Mouse (Mus musculus) C2C12 (cell line): ENCODE measurements around the gene Haspin. TPM values are rescaled to one million over a fixed set of nuclear protein-coding genes. Genes with fewer than 3 reads are reported as not detected.

Source experiments
- H3K27me3 ChIP-seq: one replicate; pipeline ENCODE4 v1.6.1; 2011; ENCODE audit not compliant: control insufficient read depth, insufficient read depth, insufficient read length
- H3K36me3 ChIP-seq: one replicate; pipeline ENCODE4 v1.6.1; 2011; ENCODE audit not compliant: control insufficient read depth, insufficient read depth
- H3K4me3 ChIP-seq: one replicate; pipeline ENCODE4 v1.5.1; 2011; ENCODE audit warnings: mild to moderate bottlenecking, control low read depth; ENCODE audit not compliant: poor library complexity, insufficient read depth, severe bottlenecking
- H3K79me2 ChIP-seq: one replicate; pipeline ENCODE4 v1.6.1; 2011; ENCODE audit not compliant: control insufficient read depth, insufficient read depth
- H3K79me3 ChIP-seq: one replicate; pipeline ENCODE4 v1.6.1; 2011; ENCODE audit warnings: low read depth, control low read depth
- H3ac ChIP-seq: one replicate; pipeline ENCODE3; 2011; ENCODE audit warnings: low read depth; ENCODE audit not compliant: control insufficient read depth, insufficient read length
- CEBPB ChIP-seq: IDR thresholded peaks from one replicate; pipeline ENCODE4 v1.6.1; 2011; ENCODE audit warnings: low read depth, mild to moderate bottlenecking, control low read depth, moderate library complexity
- CTCF ChIP-seq: IDR thresholded peaks from one replicate; pipeline ENCODE4 v1.5.1; 2011; ENCODE audit not compliant: control insufficient read depth, insufficient read depth, insufficient read length
- FOSL1 ChIP-seq: IDR thresholded peaks from one replicate; pipeline ENCODE4 v1.8.0; 2011; ENCODE audit warnings: mild to moderate bottlenecking, low read length; ENCODE audit not compliant: poor library complexity, insufficient read depth, severe bottlenecking
- MAX ChIP-seq: IDR thresholded peaks from one replicate; pipeline ENCODE4 v1.6.1; 2011; ENCODE audit warnings: mild to moderate bottlenecking, control low read depth
- MYOD1 ChIP-seq: IDR thresholded peaks from one replicate; pipeline ENCODE4 v1.6.1; 2011; ENCODE audit warnings: low read depth; ENCODE audit not compliant: control insufficient read depth, insufficient read length
- MYOG ChIP-seq: IDR thresholded peaks from one replicate; pipeline ENCODE4 v1.6.1; 2011; ENCODE audit not compliant: control insufficient read depth, insufficient read length; ENCODE audit errors: extremely low read depth
- USF1 ChIP-seq: IDR thresholded peaks from one replicate; pipeline ENCODE4 v1.6.1; 2011; ENCODE audit warnings: low read depth, mild to moderate bottlenecking, control low read depth, moderate library complexity
- polyA plus RNA-seq: library from polyadenylated mRNA; unstranded; fragments of >200 nt; fragmentation: generic; extraction: Trizol; gene quantifications from one replicate; pipeline ENCODE4 v1.2.1, GENCODE M21; 2012; ENCODE audit warnings: missing spikeins

The Haspin gene
- polyA plus RNA-seq, 1 experiment, result 9.4 TPM

DNA sequence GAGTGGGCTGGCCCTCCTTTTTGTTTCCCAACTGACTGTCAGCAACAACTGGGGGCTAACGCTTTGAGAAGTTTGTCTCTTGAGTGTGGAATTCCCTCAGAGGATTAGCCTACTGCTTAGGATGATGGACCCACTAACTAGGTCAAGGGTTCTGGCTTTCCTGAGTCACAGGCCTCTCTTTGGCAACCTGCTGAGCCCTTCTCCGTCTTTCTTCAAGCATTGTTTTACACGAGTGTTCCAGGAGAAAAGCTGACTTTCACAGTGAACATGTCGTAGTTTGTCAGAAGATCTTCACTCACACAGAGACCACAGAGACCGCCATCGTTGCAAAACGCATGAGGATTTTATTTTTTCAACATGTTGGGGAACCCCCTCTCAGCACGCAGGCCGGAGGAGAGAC lies 10.1 kb upstream of the Haspin start:
- Histone ChIP-seq H3K79me2 (no peaks in the 10 kb centered on the region), H3K27me3 (peaks cover 2% of the 10 kb centered on the region), H3K79me3 (no peaks in the 10 kb centered on the region), H3K36me3 (no peaks in the 10 kb centered on the region), H3K4me3 (no peak overlapping the region), H3ac (no peak overlapping the region)
- TF ChIP-seq MYOG, result no peak
- TF ChIP-seq MYOD1, result no peak
- TF ChIP-seq CTCF, result no peak
- no peak for TF ChIP-seq FOSL1
- TF ChIP-seq MAX, result no peak
- no peak for TF ChIP-seq CEBPB
- no peak for TF ChIP-seq USF1

DNA sequence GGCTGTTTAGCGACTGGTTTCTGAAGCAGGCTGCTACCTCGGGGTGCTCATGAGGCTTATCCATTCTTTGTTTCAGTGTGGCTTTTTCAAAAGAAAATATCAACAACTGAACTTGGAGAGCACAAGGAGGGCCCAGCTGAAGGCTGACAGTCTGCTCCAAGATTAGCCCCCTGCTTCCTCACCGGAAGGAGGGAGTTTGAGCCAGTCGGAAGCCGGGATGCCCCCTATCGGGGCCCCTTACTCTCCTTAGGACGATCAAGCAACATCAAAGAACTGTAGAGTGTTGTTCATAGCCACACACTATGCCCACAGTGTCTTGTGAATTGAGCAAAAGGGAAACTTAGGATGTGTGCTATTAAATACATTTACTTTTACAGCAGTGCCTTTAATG lies 8.9 kb upstream of the Haspin start:
- Histone ChIP-seq H3ac (no peak overlapping the region), H3K79me2 (no peaks in the 10 kb centered on the region), H3K79me3 (no peaks in the 10 kb centered on the region), H3K4me3 (no peak overlapping the region), H3K27me3 (peaks cover 3% of the 10 kb centered on the region), H3K36me3 (no peaks in the 10 kb centered on the region)
- TF ChIP-seq MYOG, result no peak
- no peak for TF ChIP-seq CTCF
- no peak for TF ChIP-seq MYOD1
- no peak for TF ChIP-seq CEBPB
- no peak for TF ChIP-seq FOSL1
- TF ChIP-seq MAX, result no peak
- no peak for TF ChIP-seq USF1

DNA sequence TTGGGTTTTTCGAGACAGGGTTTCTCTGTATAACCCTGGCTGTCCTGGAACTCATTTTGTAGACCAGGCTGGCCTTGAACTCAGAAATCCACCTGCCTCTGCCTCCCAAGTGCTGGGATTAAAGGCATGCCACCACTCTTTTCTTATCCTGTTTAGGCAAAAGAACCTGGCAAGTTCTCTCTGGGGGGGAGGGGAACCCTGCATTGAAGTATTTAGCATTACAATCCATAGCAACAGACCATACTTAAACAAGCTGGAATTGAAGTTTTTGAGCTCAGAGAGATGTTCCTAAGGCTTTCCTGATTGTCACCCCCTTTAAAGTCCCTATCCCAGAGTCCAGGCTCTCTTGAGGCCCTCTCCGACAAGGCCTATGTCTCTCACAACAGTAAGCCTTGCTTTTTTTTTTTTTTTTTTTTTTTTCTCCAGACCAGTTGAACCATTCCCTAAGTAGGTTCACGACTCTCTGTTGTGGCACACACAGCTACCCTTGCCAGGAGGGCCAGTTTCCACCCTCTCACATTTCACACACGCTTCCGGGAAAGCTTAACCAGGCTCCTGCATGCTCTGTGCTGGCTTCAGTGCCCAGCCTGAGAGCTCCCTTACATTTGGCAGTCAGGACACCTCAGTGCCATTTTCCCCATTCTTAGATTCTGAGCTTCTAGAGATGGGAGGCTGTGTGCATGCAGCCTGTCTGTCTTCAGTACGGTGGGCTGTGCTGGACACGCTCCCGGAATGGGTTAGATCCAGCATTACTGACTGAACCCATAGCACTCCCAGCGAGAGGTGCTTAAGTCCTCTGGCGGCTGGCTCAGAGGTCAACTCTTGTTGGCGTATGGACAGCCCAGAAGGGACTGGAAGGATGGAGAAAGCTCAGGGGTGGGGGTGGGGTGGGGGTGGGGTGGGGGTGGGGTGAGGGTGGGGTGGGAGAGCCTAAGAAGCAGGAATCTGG lies 8.2 kb upstream of the Haspin start:
- Histone ChIP-seq H3K36me3 (no peaks in the 10 kb centered on the region), H3K79me3 (no peaks in the 10 kb centered on the region), H3K4me3 (no peak overlapping the region), H3K27me3 (peaks cover 3% of the 10 kb centered on the region), H3K79me2 (no peaks in the 10 kb centered on the region), H3ac (no peak overlapping the region)
- no peak for TF ChIP-seq USF1

DNA sequence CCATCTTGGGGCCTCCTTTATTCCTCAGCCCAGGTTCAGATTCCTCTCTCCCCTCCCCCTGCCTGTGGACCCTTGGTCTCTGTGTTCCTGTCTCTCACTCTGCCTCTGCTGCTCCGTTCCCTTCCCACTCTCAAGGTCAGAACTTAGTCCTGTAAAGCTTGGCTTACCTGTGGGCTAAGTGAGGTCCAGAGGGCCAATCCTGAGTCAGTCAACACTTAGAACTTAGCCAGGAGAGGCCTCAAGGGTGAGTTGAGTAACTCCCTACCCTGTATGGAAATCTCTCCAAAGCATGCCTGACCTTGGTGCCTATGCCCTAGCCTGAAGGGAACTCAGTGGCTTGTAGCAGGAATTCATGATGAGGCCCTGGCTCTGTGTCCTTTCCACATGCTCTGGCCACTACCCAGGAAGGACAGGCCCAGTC lies 6.2 kb upstream of the Haspin start:
- H3K79me3 ChIP-seq, result no peaks in the 10 kb centered on the region
- peaks cover 3% of the 10 kb centered on the region for H3K27me3 ChIP-seq
- no peaks in the 10 kb centered on the region for H3K79me2 ChIP-seq
- no peak overlapping the region for H3K4me3 ChIP-seq
- no peak for TF ChIP-seq MYOD1
- no peak for TF ChIP-seq MAX
- no peak for TF ChIP-seq CEBPB
- TF ChIP-seq MYOG, result no peak
- no peak for TF ChIP-seq USF1
- no peak for TF ChIP-seq CTCF
- H3ac ChIP-seq, result no peak overlapping the region
- no peaks in the 10 kb centered on the region for H3K36me3 ChIP-seq

DNA sequence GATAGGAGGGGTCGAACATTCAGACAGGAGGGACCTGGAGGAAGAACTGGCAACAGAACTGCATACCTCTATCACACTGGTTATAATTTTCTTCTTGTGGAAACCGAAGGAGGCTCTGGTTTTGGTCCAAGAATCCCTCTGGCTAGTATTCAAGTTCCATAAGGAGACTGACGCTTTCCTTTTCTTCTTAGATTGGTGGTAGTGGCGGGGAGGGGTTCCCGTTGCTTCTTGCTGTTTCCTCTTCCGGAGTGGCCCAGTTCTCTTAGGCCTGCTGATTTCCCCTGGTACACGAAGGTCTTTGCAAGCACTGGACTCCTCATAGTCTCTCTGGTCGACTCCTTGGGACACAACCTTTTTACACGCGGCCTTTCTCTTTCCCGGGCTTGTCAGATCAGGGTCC lies 978 bp downstream of the Haspin start:
- TF ChIP-seq CEBPB (no peak), CTCF (no peak), MYOD1 (no peak), FOSL1 (no peak), USF1 (no peak), MAX (no peak), MYOG (no peak)
- Histone ChIP-seq H3ac (peak overlapping the region; percentile 98), H3K27me3 (no peaks in the 10 kb centered on the region), H3K4me3 (peak overlapping the region; percentile 92), H3K79me2 (peaks cover 61% of the 10 kb centered on the region), H3K79me3 (peaks cover 49% of the 10 kb centered on the region), H3K36me3 (peaks cover 38% of the 10 kb centered on the region)

DNA sequence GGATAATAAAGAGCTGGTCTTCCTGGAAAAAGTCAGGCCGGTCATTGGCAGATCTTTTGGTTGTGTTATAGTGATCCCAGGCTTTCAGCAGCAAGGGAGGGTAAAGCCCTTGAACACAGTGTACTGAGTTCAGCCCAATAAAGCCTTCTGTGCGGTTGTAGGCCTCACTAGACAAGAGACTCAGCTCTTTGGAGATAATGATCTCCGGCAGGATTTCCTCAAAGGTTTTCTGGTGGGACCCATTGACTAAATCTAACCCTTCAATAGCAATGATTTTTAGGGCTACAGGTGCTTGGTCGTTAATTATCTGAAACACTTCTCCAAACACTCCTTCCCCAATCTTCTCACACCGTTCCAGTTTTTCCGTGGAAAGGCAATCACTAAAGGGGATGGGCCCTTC lies 1.5 kb downstream of the Haspin start:
- peaks cover 64% of the 10 kb centered on the region for H3K79me2 ChIP-seq
- no peaks in the 10 kb centered on the region for H3K27me3 ChIP-seq
- H3ac ChIP-seq, result no peak overlapping the region
- H3K79me3 ChIP-seq, result peaks cover 51% of the 10 kb centered on the region
- H3K4me3 ChIP-seq, result peak overlapping the region; percentile 92
- TF ChIP-seq MYOG, result no peak
- no peak for TF ChIP-seq CEBPB
- TF ChIP-seq MYOD1, result no peak
- TF ChIP-seq MAX, result no peak
- no peak for TF ChIP-seq CTCF
- TF ChIP-seq USF1, result no peak
- no peak for TF ChIP-seq FOSL1
- H3K36me3 ChIP-seq, result peaks cover 40% of the 10 kb centered on the region
